Mouse (Mus musculus): ENCODE results near the gene Hopx.

- no peak for TF ChIP-seq TAL1 (IDR thresholded peaks at IDR 0.05; ENCODE audit: low read length)
- TF ChIP-seq GATA1 (IDR thresholded peaks at IDR 0.05; ENCODE audit: low read length) = no peak
Measured at GRCm38 (mm10) chr5:77039391-77039790, 75.5 kb downstream of the Hopx start.
